Mouse (Mus musculus): ENCODE results near the gene Cfap61. TPM values are rescaled to one million over a fixed set of nuclear protein-coding genes. Genes with fewer than 3 reads are reported as not detected.

Gene Cfap61
- polyA plus RNA-seq, 1 experiment from 2014 or later, result not detected

GRCm38 (mm10) chr2:146107980-146108379 lies 173.4 kb downstream of the Cfap61 start:
- WGBS (ENCODE audit: missing documents), result 87% methylated on average over 4 of the region's 4 CpGs
- no peak overlapping the region for H3K4me3 ChIP-seq (ENCODE audit: inconsistent target)
- no peak overlapping the region for H3K27ac ChIP-seq
- H3K36me3 ChIP-seq (ENCODE audit: inconsistent target), result no peaks in the 10 kb centered on the region
- no peaks in the 10 kb centered on the region for H3K79me2 ChIP-seq (ENCODE audit: inconsistent target)

GRCm38 (mm10) chr2:146109921-146110320 lies 175.3 kb downstream of the Cfap61 start:
- 94% methylated on average over 9 of the region's 9 CpGs for WGBS (ENCODE audit: missing documents)
- Histone ChIP-seq H3K27ac (no peak overlapping the region), H3K36me3 (ENCODE audit: inconsistent target) (no peaks in the 10 kb centered on the region), H3K79me2 (ENCODE audit: inconsistent target) (no peaks in the 10 kb centered on the region), H3K4me3 (ENCODE audit: inconsistent target) (no peak overlapping the region)

- Histone ChIP-seq H3K36me3 (ENCODE audit: inconsistent target) (no peaks in the 10 kb centered on the region), H3K4me3 (ENCODE audit: inconsistent target) (no peak overlapping the region), H3K79me2 (ENCODE audit: inconsistent target) (no peaks in the 10 kb centered on the region), H3K27ac (no peak overlapping the region)
- WGBS (ENCODE audit: missing documents), result 21% methylated on average over 6 of the region's 6 CpGs
Measured at GRCm38 (mm10) chr2:146116282-146116681, 181.7 kb downstream of the Cfap61 start.

- Histone ChIP-seq H3K79me2 (ENCODE audit: inconsistent target) (no peaks in the 10 kb centered on the region), H3K27ac (no peak overlapping the region), H3K4me3 (ENCODE audit: inconsistent target) (no peak overlapping the region), H3K36me3 (ENCODE audit: inconsistent target) (no peaks in the 10 kb centered on the region)
- WGBS (ENCODE audit: missing documents), result 66% methylated on average over 5 of the region's 5 CpGs
Measured at GRCm38 (mm10) chr2:146116726-146117125, 182.1 kb downstream of the Cfap61 start.

GRCm38 (mm10) chr2:146117191-146117914 lies 182.8 kb downstream of the Cfap61 start:
- Histone ChIP-seq H3K4me3 (ENCODE audit: inconsistent target) (no peak overlapping the region), H3K36me3 (ENCODE audit: inconsistent target) (no peaks in the 10 kb centered on the region), H3K27ac (no peak overlapping the region), H3K79me2 (ENCODE audit: inconsistent target) (no peaks in the 10 kb centered on the region)
- WGBS (ENCODE audit: missing documents), result 91% methylated on average over 16 of the region's 17 CpGs

- Histone ChIP-seq H3K27ac (no peak overlapping the region), H3K36me3 (ENCODE audit: inconsistent target) (no peaks in the 10 kb centered on the region), H3K4me3 (ENCODE audit: inconsistent target) (no peak overlapping the region), H3K79me2 (ENCODE audit: inconsistent target) (no peaks in the 10 kb centered on the region)
- 100% methylated on average over 3 of the region's 3 CpGs for WGBS (ENCODE audit: missing documents)
Measured at GRCm38 (mm10) chr2:146117915-146118403, 183.4 kb downstream of the Cfap61 start.

GRCm38 (mm10) chr2:146121551-146121950 lies 187.0 kb downstream of the Cfap61 start:
- WGBS (ENCODE audit: missing documents), result 80% methylated on average over 7 of the region's 7 CpGs
- Histone ChIP-seq H3K4me3 (ENCODE audit: inconsistent target) (no peak overlapping the region), H3K79me2 (ENCODE audit: inconsistent target) (no peaks in the 10 kb centered on the region)

GRCm38 (mm10) chr2:146125129-146125528 lies 190.5 kb downstream of the Cfap61 start:
- H3K27ac ChIP-seq, result no peak overlapping the region
- H3K79me2 ChIP-seq (ENCODE audit: inconsistent target), result no peaks in the 10 kb centered on the region
- H3K36me3 ChIP-seq (ENCODE audit: inconsistent target), result no peaks in the 10 kb centered on the region
- H3K4me3 ChIP-seq (ENCODE audit: inconsistent target), result no peak overlapping the region
- WGBS (ENCODE audit: missing documents), result 82% methylated on average over 2 of the region's 2 CpGs

More at GRCm38 (mm10) chr2:146121551-146121950, 187.0 kb downstream of the Cfap61 start:
- no peak overlapping the region for H3K27ac ChIP-seq
- H3K36me3 ChIP-seq (ENCODE audit: inconsistent target), result no peaks in the 10 kb centered on the region

- Histone ChIP-seq H3K36me3 (ENCODE audit: inconsistent target) (no peaks in the 10 kb centered on the region), H3K79me2 (ENCODE audit: inconsistent target) (no peaks in the 10 kb centered on the region), H3K27ac (no peak overlapping the region), H3K4me3 (ENCODE audit: inconsistent target) (no peak overlapping the region)
- 90% methylated on average over 6 of the region's 6 CpGs for WGBS (ENCODE audit: missing documents)
Measured at GRCm38 (mm10) chr2:146128622-146129021, 194.0 kb downstream of the Cfap61 start.

GRCm38 (mm10) chr2:146130514-146130913 lies 195.9 kb downstream of the Cfap61 start:
- Histone ChIP-seq H3K36me3 (ENCODE audit: inconsistent target) (no peaks in the 10 kb centered on the region), H3K79me2 (ENCODE audit: inconsistent target) (no peaks in the 10 kb centered on the region), H3K27ac (no peak overlapping the region), H3K4me3 (ENCODE audit: inconsistent target) (no peak overlapping the region)
- WGBS (ENCODE audit: missing documents), result 51% methylated on average over 3 of the region's 3 CpGs

GRCm38 (mm10) chr2:146134275-146134674 lies 199.7 kb downstream of the Cfap61 start:
- Histone ChIP-seq H3K4me3 (ENCODE audit: inconsistent target) (no peak overlapping the region), H3K27ac (no peak overlapping the region), H3K79me2 (ENCODE audit: inconsistent target) (no peaks in the 10 kb centered on the region), H3K36me3 (ENCODE audit: inconsistent target) (no peaks in the 10 kb centered on the region)
- WGBS (ENCODE audit: missing documents), result 46% methylated on average over 6 of the region's 6 CpGs

- H3K36me3 ChIP-seq (ENCODE audit: inconsistent target), result no peaks in the 10 kb centered on the region
- H3K4me3 ChIP-seq (ENCODE audit: inconsistent target), result no peak overlapping the region
- 90% methylated on average over 3 of the region's 3 CpGs for WGBS (ENCODE audit: missing documents)
- H3K79me2 ChIP-seq (ENCODE audit: inconsistent target), result no peaks in the 10 kb centered on the region
- H3K27ac ChIP-seq, result no peak overlapping the region
Measured at GRCm38 (mm10) chr2:146140711-146141110, 206.1 kb downstream of the Cfap61 start.

GRCm38 (mm10) chr2:146147306-146147705 lies 212.7 kb downstream of the Cfap61 start:
- 85% methylated on average over 4 of the region's 4 CpGs for WGBS (ENCODE audit: missing documents)
- Histone ChIP-seq H3K27ac (no peak overlapping the region), H3K36me3 (ENCODE audit: inconsistent target) (no peaks in the 10 kb centered on the region), H3K79me2 (ENCODE audit: inconsistent target) (no peaks in the 10 kb centered on the region), H3K4me3 (ENCODE audit: inconsistent target) (no peak overlapping the region)

- 88% methylated on average over 5 of the region's 5 CpGs for WGBS (ENCODE audit: missing documents)
- Histone ChIP-seq H3K4me3 (ENCODE audit: inconsistent target) (no peak overlapping the region), H3K27ac (no peak overlapping the region), H3K79me2 (ENCODE audit: inconsistent target) (no peaks in the 10 kb centered on the region), H3K36me3 (ENCODE audit: inconsistent target) (no peaks in the 10 kb centered on the region)
Measured at GRCm38 (mm10) chr2:146147801-146148200, 213.2 kb downstream of the Cfap61 start.

GRCm38 (mm10) chr2:146149206-146149974 lies 214.8 kb downstream of the Cfap61 start:
- Histone ChIP-seq H3K27ac (no peak overlapping the region), H3K4me3 (ENCODE audit: inconsistent target) (no peak overlapping the region), H3K36me3 (ENCODE audit: inconsistent target) (no peaks in the 10 kb centered on the region), H3K79me2 (ENCODE audit: inconsistent target) (no peaks in the 10 kb centered on the region)
- 96% methylated on average over 15 of the region's 15 CpGs for WGBS (ENCODE audit: missing documents)
